Mouse (Mus musculus) right cerebral cortex, adult 18-20 months (tissue): ENCODE results near the gene Dscam.

ENCODE experiments used
- DNase-seq: peaks from one replicate; pipeline ENCODE4 v3.0.0; 2022; ENCODE audit warnings: mixed read lengths

Gene Dscam

GRCm38 (mm10) chr16:96757588-96758313 lies 412.8 kb downstream of the Dscam start:
- DNase-seq: no peak

- DNase-seq: no peak
Observed at GRCm38 (mm10) chr16:96756994-96757393, 413.6 kb downstream of the Dscam start.

GRCm38 (mm10) chr16:96754971-96755504 lies 415.5 kb downstream of the Dscam start:
- peak; percentile 42 for DNase-seq

GRCm38 (mm10) chr16:96754381-96754780 lies 416.2 kb downstream of the Dscam start:
- no peak for DNase-seq

- peak; percentile 23 for DNase-seq
Observed at GRCm38 (mm10) chr16:96753781-96754173, 416.8 kb downstream of the Dscam start.

- DNase-seq: no peak
Observed at GRCm38 (mm10) chr16:96753164-96753780, 417.3 kb downstream of the Dscam start.

- DNase-seq: no peak
Observed at GRCm38 (mm10) chr16:96742475-96743255, 427.9 kb downstream of the Dscam start.

GRCm38 (mm10) chr16:96741336-96741735 lies 429.2 kb downstream of the Dscam start:
- DNase-seq: no peak

GRCm38 (mm10) chr16:96740073-96741055 lies 430.2 kb downstream of the Dscam start:
- no peak for DNase-seq

GRCm38 (mm10) chr16:96736501-96736900 lies 434.1 kb downstream of the Dscam start:
- no peak for DNase-seq

GRCm38 (mm10) chr16:96730881-96731280 lies 439.7 kb downstream of the Dscam start:
- DNase-seq: no peak

- no peak for DNase-seq
Observed at GRCm38 (mm10) chr16:96727836-96728774, 442.4 kb downstream of the Dscam start.

- no peak for DNase-seq
Observed at GRCm38 (mm10) chr16:96725071-96725724, 445.4 kb downstream of the Dscam start.

- DNase-seq: no peak
Observed at GRCm38 (mm10) chr16:96724591-96724990, 446.0 kb downstream of the Dscam start.

GRCm38 (mm10) chr16:96724123-96724522 lies 446.4 kb downstream of the Dscam start:
- DNase-seq: no peak

GRCm38 (mm10) chr16:96723066-96723669 lies 447.4 kb downstream of the Dscam start:
- DNase-seq: no peak

- DNase-seq: no peak
Observed at GRCm38 (mm10) chr16:96722135-96722534, 448.4 kb downstream of the Dscam start.

- DNase-seq: no peak
Observed at GRCm38 (mm10) chr16:96721241-96721640, 449.3 kb downstream of the Dscam start.

GRCm38 (mm10) chr16:96720666-96721065 lies 449.9 kb downstream of the Dscam start:
- no peak for DNase-seq

GRCm38 (mm10) chr16:96718221-96718620 lies 452.3 kb downstream of the Dscam start:
- no peak for DNase-seq
